ENCODE assay signal across 13 mouse cellular contexts in genomic region chr19:45607479-45607878, GRCm38 (mm10). TPM values are rescaled to one million over a fixed set of nuclear protein-coding genes. Genes with fewer than 3 reads are reported as not detected.
DNase-seq lines count a peak whose midpoint lies in the region; ATAC-seq and TF ChIP-seq lines count a peak whose summit lies in the region.
"Had no signal": no experiment of that assay in that cellular context is flagged by ENCODE, and none has a peak within 500 bp of the region (broad histone marks: within the 10 kb centered on the region; RNA-seq: fewer than 3 reads in every experiment).

No protein-coding gene starts in this region.

- TF ChIP-seq CTCF in liver, postnatal 0 days (IDR thresholded peaks at IDR 0.05; ENCODE audit: low read depth), result no peak

- ATAC-seq in kidney, embryonic 14.5 days (ENCODE audit: low FRiP score, low TSS enrichment), result no peak
- no peak for ATAC-seq in kidney, embryonic 16.5 days (ENCODE audit: low FRiP score, low TSS enrichment)
- peak; percentile 47; the same call in 1 of the 2 replicates for ATAC-seq in embryonic facial prominence, embryonic 14.5 days (ENCODE audit: low read depth)
- ATAC-seq in hindbrain, embryonic 16.5 days, result no peak
- no peak for ATAC-seq in activated CD4-positive, CD25-positive, alpha-beta regulatory T cell, adult 4 months
- ATAC-seq in liver, postnatal 0 days, result no peak

- DNase-seq in embryonic facial prominence, embryonic 14.5 days (ENCODE audit: low spot score), result no peak
- peak; percentile 41 for DNase-seq in retina, embryonic 14.5 days (ENCODE audit: low spot score)
- no peak for DNase-seq in cerebellum, adult 18-20 months
- DNase-seq in liver, postnatal 0 days, result no peak
- DNase-seq: adrenal gland, adult 8-10 months; B cell, adult 2 months; kidney, postnatal 10 days; lung, adult 2 months had no signal

- no peak overlapping the region for H3K27ac ChIP-seq in kidney, embryonic 14.5 days (ENCODE audit: low read depth, low read length)
- no peak overlapping the region for H3K27ac ChIP-seq in kidney, embryonic 16.5 days (ENCODE audit: low read length)
- H3K27ac ChIP-seq in embryonic facial prominence, embryonic 14.5 days (replicated peaks; ENCODE audit: low read depth, low read length), result no peak overlapping the region
- no peak overlapping the region for H3K27ac ChIP-seq in hindbrain, embryonic 16.5 days (ENCODE audit: low read depth, low read length)
- no peak overlapping the region for H3K27ac ChIP-seq in liver, postnatal 0 days (ENCODE audit: low read depth)
- H3K27ac ChIP-seq: limb, embryonic 15.5 days had no signal

- H3K4me3 ChIP-seq in kidney, embryonic 14.5 days (ENCODE audit: low read length), result no peak overlapping the region
- H3K4me3 ChIP-seq in kidney, embryonic 16.5 days (ENCODE audit: low read length), result no peak overlapping the region
- H3K4me3 ChIP-seq in embryonic facial prominence, embryonic 14.5 days (ENCODE audit: low read depth, low read length), result no peak overlapping the region
- no peak overlapping the region for H3K4me3 ChIP-seq in hindbrain, embryonic 16.5 days (ENCODE audit: low read length)
- no peak overlapping the region for H3K4me3 ChIP-seq in liver, postnatal 0 days (ENCODE audit: low read depth, low read length)
- H3K4me3 ChIP-seq: limb, embryonic 15.5 days had no signal

- H3K36me3 ChIP-seq in kidney, embryonic 14.5 days (ENCODE audit: control insufficient read depth, insufficient read depth, low read length), result no peaks in the 10 kb centered on the region; the same call in 1 of the 2 replicates
- H3K36me3 ChIP-seq in kidney, embryonic 16.5 days (ENCODE audit: insufficient read depth, low read length), result no peaks in the 10 kb centered on the region
- no peaks in the 10 kb centered on the region for H3K36me3 ChIP-seq in embryonic facial prominence, embryonic 14.5 days (ENCODE audit: control insufficient read depth, insufficient read depth, low read length)
- no peaks in the 10 kb centered on the region for H3K36me3 ChIP-seq in hindbrain, embryonic 16.5 days (ENCODE audit: control insufficient read depth, insufficient read depth, low read length)
- H3K36me3 ChIP-seq in liver, postnatal 0 days (replicated peaks; ENCODE audit: insufficient read depth, low read length), result no peaks in the 10 kb centered on the region
- H3K36me3 ChIP-seq: limb, embryonic 15.5 days had no signal

- no peaks in the 10 kb centered on the region for H3K4me1 ChIP-seq in kidney, embryonic 14.5 days (ENCODE audit: control insufficient read depth, insufficient read depth, low read length)
- no peaks in the 10 kb centered on the region for H3K4me1 ChIP-seq in kidney, embryonic 16.5 days (ENCODE audit: insufficient read depth, low read length)
- H3K4me1 ChIP-seq in embryonic facial prominence, embryonic 14.5 days (ENCODE audit: control insufficient read depth, insufficient read depth, low read length), result no peaks in the 10 kb centered on the region
- no peaks in the 10 kb centered on the region for H3K4me1 ChIP-seq in hindbrain, embryonic 16.5 days (ENCODE audit: control insufficient read depth, insufficient read depth, low read depth, low read length)
- no peaks in the 10 kb centered on the region for H3K4me1 ChIP-seq in liver, postnatal 0 days (ENCODE audit: insufficient read depth)

- no peak for TF ChIP-seq EP300 in liver, postnatal 0 days (IDR thresholded peaks at IDR 0.05; ENCODE audit: low read depth)

- WGBS in kidney, embryonic 14.5 days, result 54% methylated on average over 7 of the region's 7 CpGs
- 50% methylated on average over 7 of the region's 7 CpGs for WGBS in kidney, embryonic 16.5 days
- 32% methylated on average over 6 of the region's 7 CpGs for WGBS in embryonic facial prominence, embryonic 14.5 days
- 14% methylated on average over 7 of the region's 7 CpGs for WGBS in hindbrain, embryonic 16.5 days
- WGBS in liver, postnatal 0 days (ENCODE audit: insufficient replicate concordance), result 78% methylated on average over 7 of the region's 7 CpGs

- 0 out of 2 replicates have a peak overlapping the region, but pooled peaks have one; percentile 18 for H3K9ac ChIP-seq in kidney, embryonic 14.5 days (ENCODE audit: low read depth, low read length)
- H3K9ac ChIP-seq in kidney, embryonic 16.5 days (replicated peaks; ENCODE audit: low read length), result no peak overlapping the region
- H3K9ac ChIP-seq in embryonic facial prominence, embryonic 14.5 days (ENCODE audit: low read depth, low read length), result no peak overlapping the region
- H3K9ac ChIP-seq in hindbrain, embryonic 16.5 days (ENCODE audit: low read depth, low read length), result 0 out of 2 replicates have a peak overlapping the region, but pooled peaks have one; percentile 13
- H3K9ac ChIP-seq in liver, postnatal 0 days (replicated peaks), result no peak overlapping the region
- H3K9ac ChIP-seq: limb, embryonic 15.5 days had no signal

- H3K4me2 ChIP-seq in kidney, embryonic 14.5 days (replicated peaks; ENCODE audit: low read depth, low read length), result no peak overlapping the region
- H3K4me2 ChIP-seq in kidney, embryonic 16.5 days (replicated peaks; ENCODE audit: low read depth, low read length), result no peak overlapping the region
- H3K4me2 ChIP-seq in embryonic facial prominence, embryonic 14.5 days (ENCODE audit: low read depth, low read length), result no peak overlapping the region
- no peak overlapping the region for H3K4me2 ChIP-seq in hindbrain, embryonic 16.5 days (ENCODE audit: low read length)
- no peak overlapping the region for H3K4me2 ChIP-seq in liver, postnatal 0 days (ENCODE audit: low read depth, low read length)
- H3K4me2 ChIP-seq: limb, embryonic 15.5 days had no signal

- no peaks in the 10 kb centered on the region for H3K9me3 ChIP-seq in kidney, embryonic 14.5 days (ENCODE audit: control insufficient read depth, low read length)
- no peaks in the 10 kb centered on the region for H3K9me3 ChIP-seq in kidney, embryonic 16.5 days (ENCODE audit: low read length)
- H3K9me3 ChIP-seq in embryonic facial prominence, embryonic 14.5 days (ENCODE audit: control insufficient read depth, low read length), result no peaks in the 10 kb centered on the region
- no peaks in the 10 kb centered on the region for H3K9me3 ChIP-seq in hindbrain, embryonic 16.5 days (ENCODE audit: control insufficient read depth, low read length)
- H3K9me3 ChIP-seq in liver, postnatal 0 days (ENCODE audit: low read length), result no peaks in the 10 kb centered on the region
- H3K9me3 ChIP-seq: limb, embryonic 15.5 days had no signal

- H3K27me3 ChIP-seq in kidney, embryonic 14.5 days (ENCODE audit: control insufficient read depth, insufficient read depth, low read length), result no peaks in the 10 kb centered on the region
- no peaks in the 10 kb centered on the region for H3K27me3 ChIP-seq in kidney, embryonic 16.5 days (ENCODE audit: insufficient read depth, low read length)
- no peaks in the 10 kb centered on the region for H3K27me3 ChIP-seq in embryonic facial prominence, embryonic 14.5 days (replicated peaks; ENCODE audit: control insufficient read depth, insufficient read depth, low read length)
- no peaks in the 10 kb centered on the region; the same call in 1 of the 2 replicates for H3K27me3 ChIP-seq in hindbrain, embryonic 16.5 days (replicated peaks; ENCODE audit: control insufficient read depth, insufficient read depth, low read length)
- H3K27me3 ChIP-seq in liver, postnatal 0 days (ENCODE audit: insufficient read depth, low read length), result no peaks in the 10 kb centered on the region
- H3K27me3 ChIP-seq: limb, embryonic 15.5 days had no signal

RNA-seq across cellular contexts. Expression of gene Gm17018, which starts 47.1 kb away (rescaled TPM):
- polyA plus RNA-seq in kidney, embryonic 14.5 days (2014; fragmentation: Nextera tagmentation; extraction: Ambion mirVana), result 51.4 and 61.6 TPM in 2 replicates
- polyA plus RNA-seq in kidney, embryonic 16.5 days (2015; fragmentation: Nextera tagmentation; extraction: Ambion mirVana), result 52.4 and 52.9 TPM in 2 replicates
- polyA plus RNA-seq in embryonic facial prominence, embryonic 14.5 days (2014; fragmentation: Nextera tagmentation; extraction: Ambion mirVana), result 40.9 and 44.8 TPM in 2 replicates
- 77.0 and 85.7 TPM in 2 replicates for polyA plus RNA-seq in hindbrain, embryonic 16.5 days (2015; fragmentation: Nextera tagmentation; extraction: Ambion mirVana)
- 10 to 100 TPM; 65.5 to 69.1 TPM for polyA plus RNA-seq in activated CD4-positive, CD25-positive, alpha-beta regulatory T cell, adult 4 months (2017; shearing (Covaris generic))
- polyA plus RNA-seq in liver, postnatal 0 days (2015; fragmentation: Nextera tagmentation; extraction: Ambion mirVana), result 12.8 and 13.1 TPM in 2 replicates

RNA-seq across cellular contexts. Expression of gene Poll, which starts 47.1 kb away (rescaled TPM):
- 13.9 and 20.6 TPM in 2 replicates for polyA plus RNA-seq in kidney, embryonic 14.5 days (2014; fragmentation: Nextera tagmentation; extraction: Ambion mirVana)
- 20.4 and 21.9 TPM in 2 replicates for polyA plus RNA-seq in kidney, embryonic 16.5 days (2015; fragmentation: Nextera tagmentation; extraction: Ambion mirVana)
- polyA plus RNA-seq in embryonic facial prominence, embryonic 14.5 days (2014; fragmentation: Nextera tagmentation; extraction: Ambion mirVana), result 11.1 and 12.2 TPM in 2 replicates
- polyA plus RNA-seq in hindbrain, embryonic 16.5 days (2015; fragmentation: Nextera tagmentation; extraction: Ambion mirVana), result 11.1 and 14.6 TPM in 2 replicates
- 10 to 100 TPM; 16.2 to 31.6 TPM for polyA plus RNA-seq in activated CD4-positive, CD25-positive, alpha-beta regulatory T cell, adult 4 months (2017; shearing (Covaris generic))
- 3.1 and 3.4 TPM in 2 replicates for polyA plus RNA-seq in liver, postnatal 0 days (2015; fragmentation: Nextera tagmentation; extraction: Ambion mirVana)

RNA-seq across cellular contexts. Expression of gene Fbxw4, which starts 52.6 kb away (rescaled TPM):
- polyA plus RNA-seq in kidney, embryonic 14.5 days (2014; fragmentation: Nextera tagmentation; extraction: Ambion mirVana), result 7.2 and 8.3 TPM in 2 replicates
- 7.2 and 7.9 TPM in 2 replicates for polyA plus RNA-seq in kidney, embryonic 16.5 days (2015; fragmentation: Nextera tagmentation; extraction: Ambion mirVana)
- polyA plus RNA-seq in embryonic facial prominence, embryonic 14.5 days (2014; fragmentation: Nextera tagmentation; extraction: Ambion mirVana), result 6.1 and 6.9 TPM in 2 replicates
- polyA plus RNA-seq in hindbrain, embryonic 16.5 days (2015; fragmentation: Nextera tagmentation; extraction: Ambion mirVana), result 5.3 and 6.7 TPM in 2 replicates
- 10 to 100 TPM; 10.1 to 16.2 TPM for polyA plus RNA-seq in activated CD4-positive, CD25-positive, alpha-beta regulatory T cell, adult 4 months (2017; shearing (Covaris generic))
- polyA plus RNA-seq in liver, postnatal 0 days (2015; fragmentation: Nextera tagmentation; extraction: Ambion mirVana), result 2.2 and 3.0 TPM in 2 replicates

Comparison
In these comparisons a context has a peak if more than half of its experiments do, and no peak if none do; other contexts are left out.
1. H3K9ac ChIP-seq: peak in kidney, embryonic 14.5 days (single experiment) and hindbrain, embryonic 16.5 days (single experiment); none in kidney, embryonic 16.5 days (single experiment), embryonic facial prominence, embryonic 14.5 days (single experiment) and liver, postnatal 0 days (single experiment).